Mouse (Mus musculus): ENCODE results near the gene Acadl.

The Acadl gene

DNA sequence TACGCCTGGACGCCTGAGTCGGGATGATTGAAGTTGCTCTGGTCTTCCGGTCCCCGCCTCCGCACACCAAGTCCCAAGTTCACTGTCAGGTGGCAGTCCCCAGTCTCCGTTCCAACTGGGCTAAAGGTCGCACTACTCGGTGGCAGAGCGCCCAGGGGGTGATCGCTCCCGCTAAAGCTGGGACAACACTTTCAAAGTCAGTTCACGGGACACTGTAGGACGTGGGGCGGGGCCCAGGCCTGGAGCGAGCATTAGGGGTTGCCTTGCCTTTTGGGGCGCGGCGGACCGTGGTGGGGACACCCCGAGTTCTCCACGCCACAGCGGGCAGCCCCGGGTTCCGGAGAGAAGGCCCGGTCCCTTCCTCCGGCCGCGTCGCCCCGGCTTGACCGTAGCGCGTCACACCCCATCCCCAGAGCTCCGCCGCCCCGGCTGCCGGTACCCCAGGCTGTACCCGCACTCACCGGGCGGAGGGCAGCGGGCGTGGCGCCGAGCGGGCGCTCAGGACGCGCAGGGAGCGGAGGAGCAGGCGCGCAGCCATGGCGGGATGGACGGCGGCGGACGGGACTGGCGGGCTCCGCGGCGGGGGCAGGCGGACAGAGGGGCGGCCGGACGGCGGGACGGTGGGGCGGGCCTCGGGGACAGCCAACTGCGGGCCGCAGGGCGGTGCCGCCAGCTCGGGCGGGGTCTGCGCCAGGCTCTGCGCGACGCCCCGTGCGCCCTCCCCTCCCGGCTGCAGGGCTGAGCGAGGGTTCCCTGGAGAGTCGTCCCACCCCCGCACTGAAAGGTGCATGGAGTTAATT is at the start of gene Acadl:
Gene Acadl (minus strand): TSS at position 566 of the 800 bp plus-strand sequence.
- peak; percentile 31 for DNase-seq (ENCODE audit: low read depth)

DNA sequence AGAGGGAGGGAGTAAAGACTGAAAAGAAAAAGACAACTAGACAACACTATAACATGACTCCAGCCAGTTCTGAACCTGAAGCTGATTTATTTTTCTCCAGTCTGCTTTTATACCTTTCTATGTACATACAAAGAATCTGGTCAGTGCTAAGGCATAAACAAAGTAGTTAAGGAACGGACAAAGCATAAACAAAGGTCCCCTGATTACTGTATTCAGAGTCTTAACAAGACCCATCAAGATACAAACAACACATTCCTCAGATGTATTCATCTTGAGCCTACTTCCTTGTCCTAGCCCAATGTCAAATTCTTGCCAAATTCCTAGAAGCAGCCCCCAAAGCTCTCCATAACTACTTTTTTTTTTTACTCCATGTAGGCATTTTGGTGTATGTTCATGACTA is 49.2 kb upstream of the Acadl start:
- no peak for DNase-seq (ENCODE audit: low read depth)

DNA sequence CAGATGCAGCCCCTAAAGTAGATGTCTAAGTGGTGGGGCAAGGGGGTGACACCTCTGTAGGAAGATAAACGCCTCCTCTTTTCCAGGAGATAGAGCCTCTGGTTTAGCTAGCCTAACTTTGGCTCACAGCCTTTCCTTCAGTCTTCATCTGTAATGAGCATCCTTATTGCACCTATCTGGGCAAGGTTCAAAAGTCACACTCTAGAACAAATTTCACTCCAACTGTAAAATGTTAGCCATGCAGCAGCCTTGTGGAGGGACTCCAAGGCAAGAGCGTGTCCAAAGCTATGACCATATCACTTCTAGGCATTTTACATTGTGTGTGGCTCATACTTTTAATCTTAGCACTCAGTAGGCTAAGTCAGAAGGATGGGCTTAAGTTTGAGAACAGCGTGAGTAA is 39.5 kb upstream of the Acadl start:
- no peak for DNase-seq (ENCODE audit: low read depth)

DNA sequence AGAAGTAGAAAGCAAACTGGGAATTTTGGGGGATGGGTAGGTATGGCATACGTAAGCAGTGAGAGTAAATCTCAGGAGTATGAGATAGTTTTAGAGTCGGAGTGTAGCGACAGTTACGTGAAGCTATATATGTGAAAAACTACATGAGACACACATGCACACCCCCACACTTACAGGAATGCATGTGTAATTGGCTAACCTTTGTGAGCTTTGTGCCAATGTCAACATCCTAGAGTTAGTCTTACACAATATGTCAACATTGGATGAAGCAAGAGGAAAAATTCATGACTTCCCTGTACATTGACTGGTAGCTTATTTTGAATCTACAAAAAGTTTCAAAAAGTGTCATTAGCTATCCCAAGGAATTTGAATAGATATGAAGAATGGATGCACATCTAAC is 37.9 kb upstream of the Acadl start:
- DNase-seq (ENCODE audit: low read depth): no peak

DNA sequence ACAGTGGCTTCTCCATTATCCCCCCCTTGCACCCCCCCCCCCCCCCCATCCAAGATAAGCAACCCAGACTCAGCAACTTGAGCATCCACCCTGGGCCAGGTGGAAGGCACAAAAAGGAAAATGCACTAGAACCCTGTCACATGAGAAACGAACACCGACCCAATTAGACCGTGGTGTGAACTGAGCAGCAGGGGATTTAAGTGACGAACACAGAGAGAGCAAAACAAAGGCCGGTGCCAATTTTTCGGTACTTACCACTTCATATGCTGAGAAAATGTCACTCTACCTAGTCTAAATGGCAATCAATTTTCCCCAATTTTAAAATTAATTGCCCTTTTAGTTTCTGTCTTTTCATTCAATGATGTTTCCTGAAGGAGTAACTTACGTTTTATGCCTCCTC is 35.2 kb upstream of the Acadl start:
- DNase-seq (ENCODE audit: low read depth): no peak

DNA sequence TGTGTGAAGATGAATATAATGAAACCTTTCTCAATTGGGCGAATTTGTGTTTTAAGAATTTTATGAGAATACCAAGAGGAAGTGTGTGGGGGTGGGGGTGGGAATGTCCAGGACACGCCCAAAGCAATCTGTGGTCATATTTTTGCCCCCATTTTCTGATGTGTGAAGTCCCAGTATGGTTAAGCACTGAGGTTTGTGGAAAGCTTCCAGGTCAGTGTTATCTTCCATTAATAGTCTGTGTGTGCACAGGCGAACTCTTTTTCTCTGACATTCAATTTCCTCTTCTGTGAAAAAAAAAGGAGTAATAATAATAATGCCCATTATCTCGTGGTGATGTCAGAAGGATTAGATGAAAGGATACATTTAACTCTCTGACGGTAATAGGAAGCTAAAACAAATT is 33.5 kb upstream of the Acadl start:
- DNase-seq (ENCODE audit: low read depth): no peak

DNA sequence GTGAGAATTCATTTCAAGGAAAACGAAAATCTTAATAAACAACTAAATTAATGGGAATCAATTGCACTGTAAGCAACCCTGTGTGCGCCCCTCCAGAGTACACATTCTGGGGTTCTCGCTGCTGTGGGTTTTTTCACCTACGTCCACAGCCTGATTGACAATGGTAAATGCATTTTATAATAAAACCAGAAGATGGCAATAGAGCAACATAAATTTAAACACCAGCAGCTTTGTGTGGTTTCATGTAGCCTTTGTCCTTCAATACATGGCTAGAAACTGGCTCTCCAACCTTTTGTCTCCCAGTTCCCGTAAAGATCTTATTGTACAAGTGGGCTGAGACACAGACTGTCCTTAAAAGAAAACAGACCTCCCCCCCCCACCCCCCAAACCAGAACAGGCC is 33.0 kb upstream of the Acadl start:
- no peak for DNase-seq (ENCODE audit: low read depth)

DNA sequence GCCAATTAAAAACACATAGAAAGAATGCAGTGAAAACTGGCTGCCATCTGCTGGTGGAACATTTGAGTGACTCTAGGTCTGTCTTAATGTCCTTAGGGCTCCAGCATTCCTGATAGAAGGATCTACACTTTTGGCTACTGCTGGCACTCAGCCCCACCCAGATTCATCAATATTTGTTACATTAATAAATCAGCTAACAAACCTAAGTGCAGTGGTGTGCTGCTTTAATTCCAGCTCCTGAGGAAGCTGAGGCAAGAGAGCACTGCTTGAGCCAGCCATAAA is 32.7 kb upstream of the Acadl start:
- DNase-seq (ENCODE audit: low read depth): peak; percentile 8

DNA sequence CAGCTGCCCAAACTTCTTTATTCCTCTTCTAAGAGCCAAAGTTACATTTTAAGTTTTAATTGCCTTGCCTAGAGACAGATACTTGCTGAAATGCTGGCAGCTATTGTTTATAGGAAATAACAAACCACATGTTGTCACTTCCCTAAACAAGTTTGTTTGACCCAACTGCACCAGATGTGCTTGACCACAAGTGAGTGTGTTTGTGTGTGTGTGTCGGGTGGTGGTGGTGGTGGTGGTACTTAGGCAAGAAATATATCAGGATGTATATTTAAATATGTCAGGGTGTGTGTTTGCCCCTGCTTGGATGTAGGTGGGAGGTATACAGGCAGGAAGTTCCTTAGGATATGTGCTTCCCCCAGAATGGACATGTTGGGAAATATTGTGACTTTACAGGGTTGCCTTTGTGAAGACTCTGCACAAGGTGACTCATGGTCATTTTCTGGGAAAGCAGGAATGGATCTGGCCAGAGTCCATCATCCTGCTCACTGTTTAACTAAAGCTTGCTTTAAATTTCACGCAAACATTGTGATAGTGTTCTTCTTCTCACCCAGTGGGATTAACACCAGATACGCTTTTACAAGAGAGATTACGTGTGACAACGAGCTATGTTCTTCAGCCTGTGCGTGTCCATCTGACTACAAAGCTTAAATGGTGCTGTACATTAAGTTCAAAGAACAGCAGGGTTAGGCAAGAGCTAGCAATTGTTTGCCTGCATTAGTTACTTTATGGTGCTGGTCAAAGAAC is 32.2 kb upstream of the Acadl start:
- no peak for DNase-seq (ENCODE audit: low read depth)

DNA sequence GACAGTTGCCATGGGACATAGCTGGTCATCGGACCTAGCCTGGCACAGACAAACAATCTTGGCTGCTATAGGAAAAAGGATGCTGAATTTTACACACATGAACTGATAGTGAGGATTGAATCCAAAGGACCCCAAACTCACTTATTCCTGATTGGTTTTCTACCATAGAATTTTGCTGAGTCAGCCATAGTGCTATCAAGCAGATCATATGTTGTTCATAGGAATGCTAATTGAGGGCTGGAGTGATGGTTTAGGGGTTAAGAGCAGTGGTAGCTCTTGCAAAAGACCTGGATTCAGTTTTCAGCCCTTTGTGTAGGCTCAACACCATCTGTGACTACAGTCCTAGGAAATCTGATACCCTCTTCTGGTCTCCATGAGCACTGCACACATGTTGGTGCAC is 24.1 kb upstream of the Acadl start:
- no peak for DNase-seq (ENCODE audit: low read depth)

DNA sequence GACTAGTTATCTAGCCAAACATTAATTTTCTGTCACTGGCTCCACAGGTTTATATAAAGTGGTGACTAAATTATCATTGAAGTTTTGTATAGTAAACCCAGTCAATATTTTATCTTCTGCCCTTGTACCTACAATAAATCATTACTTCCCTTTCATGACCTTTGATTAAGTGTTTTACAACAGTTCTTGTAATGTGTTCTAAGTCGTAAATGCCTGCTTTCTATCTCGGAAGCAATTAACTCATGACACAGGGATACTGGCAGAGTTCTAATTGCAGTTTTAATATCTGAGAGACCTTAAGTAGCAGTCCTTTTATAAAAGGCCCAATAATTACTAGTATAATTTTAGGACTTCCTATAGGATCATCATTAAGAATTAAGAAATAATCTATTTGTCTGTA is 17.1 kb upstream of the Acadl start:
- DNase-seq (ENCODE audit: low read depth): no peak

DNA sequence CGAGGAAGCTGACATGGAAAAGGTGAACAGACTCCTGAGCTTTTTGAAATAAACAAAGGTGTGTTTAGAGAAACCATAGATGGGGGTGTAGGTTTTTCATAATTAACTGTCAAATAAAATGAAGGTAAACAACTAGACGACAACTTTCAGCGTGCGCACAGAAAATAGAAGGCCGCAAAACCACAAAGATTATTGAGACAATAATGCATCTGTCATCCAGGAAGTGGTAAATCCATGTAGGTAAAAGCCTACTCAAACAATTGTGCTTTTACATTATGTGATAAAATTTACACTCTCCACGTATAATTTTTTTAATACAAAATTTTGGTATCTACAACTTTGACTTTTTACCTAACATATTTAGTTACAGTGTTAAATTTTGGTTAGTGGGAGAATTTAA is 11.7 kb upstream of the Acadl start:
- no peak for DNase-seq (ENCODE audit: low read depth)

DNA sequence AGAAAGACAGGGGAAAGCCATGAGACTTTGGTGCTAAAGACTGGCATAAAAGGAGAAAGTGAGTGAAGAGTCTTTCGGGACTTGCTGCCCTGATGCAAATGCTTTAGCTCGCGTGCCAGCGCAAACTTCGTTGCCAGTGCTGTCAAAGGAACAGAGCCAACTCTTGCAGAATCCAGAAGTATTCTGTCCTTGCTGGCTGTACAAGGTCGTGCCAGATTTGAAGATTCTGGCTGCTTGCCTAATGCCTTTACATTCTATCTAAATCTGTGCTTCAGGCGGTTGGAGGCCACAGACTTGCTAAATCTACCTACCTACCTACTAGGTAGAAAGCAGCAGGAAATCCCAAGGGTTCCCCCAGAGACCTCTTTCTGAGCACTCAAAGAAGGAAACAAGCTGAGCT is 8.5 kb upstream of the Acadl start:
- DNase-seq (ENCODE audit: low read depth): no peak

DNA sequence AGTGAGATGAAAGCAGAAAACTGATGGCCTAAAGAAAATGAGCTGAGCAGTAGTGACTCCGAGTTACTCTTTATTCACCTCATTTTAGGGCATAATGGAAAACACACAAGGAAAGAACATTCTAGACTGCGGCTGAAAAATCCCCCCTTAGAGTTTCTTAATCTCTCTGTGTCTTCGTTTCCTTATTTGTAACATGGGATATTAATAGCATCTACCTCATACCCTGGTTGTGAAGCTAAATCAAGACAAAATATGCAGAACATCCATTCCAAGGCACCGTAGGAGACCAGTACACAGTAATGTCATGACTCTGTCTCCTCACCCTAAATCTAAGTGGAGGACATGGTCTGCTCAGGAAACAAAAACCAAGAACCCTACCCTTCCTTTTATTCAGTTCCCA is 2.6 kb upstream of the Acadl start:
- DNase-seq (ENCODE audit: low read depth): no peak

DNA sequence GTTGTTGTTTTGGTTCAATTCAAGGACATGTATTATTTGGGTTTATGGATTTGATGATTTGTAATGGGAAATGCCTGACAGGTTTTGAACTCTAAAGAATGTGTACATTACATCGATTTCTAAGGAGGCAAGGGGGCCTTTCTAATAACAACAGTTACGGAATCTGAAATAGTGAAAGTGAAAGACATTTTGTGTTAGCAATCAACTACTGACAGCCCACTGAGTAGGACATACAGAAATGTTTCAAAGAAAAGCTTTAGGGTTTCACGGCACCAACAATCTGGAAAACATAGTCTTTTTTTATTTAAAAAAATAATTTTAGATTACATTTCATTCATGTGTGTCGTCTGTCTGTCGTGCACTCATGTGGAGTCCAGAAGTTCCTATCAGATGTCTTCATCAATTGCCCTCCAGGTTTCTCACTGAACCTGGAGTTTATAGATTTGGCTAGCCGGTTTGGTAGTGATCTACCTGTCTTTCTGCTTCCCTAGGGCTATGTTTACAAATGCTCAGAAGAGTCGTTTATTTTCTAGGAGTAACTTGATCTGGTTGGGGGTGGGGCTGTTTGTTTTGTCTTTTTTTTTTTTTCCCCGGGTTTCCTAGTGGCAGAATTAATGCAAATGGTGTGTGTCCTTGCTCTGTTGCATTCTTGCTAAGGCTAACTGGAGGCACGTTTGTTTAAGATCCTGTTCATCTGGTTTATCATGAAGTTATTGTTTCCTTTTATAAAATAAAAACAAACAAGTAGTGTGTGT is 841 bp upstream of the Acadl start:
- DNase-seq (ENCODE audit: low read depth): no peak

DNA sequence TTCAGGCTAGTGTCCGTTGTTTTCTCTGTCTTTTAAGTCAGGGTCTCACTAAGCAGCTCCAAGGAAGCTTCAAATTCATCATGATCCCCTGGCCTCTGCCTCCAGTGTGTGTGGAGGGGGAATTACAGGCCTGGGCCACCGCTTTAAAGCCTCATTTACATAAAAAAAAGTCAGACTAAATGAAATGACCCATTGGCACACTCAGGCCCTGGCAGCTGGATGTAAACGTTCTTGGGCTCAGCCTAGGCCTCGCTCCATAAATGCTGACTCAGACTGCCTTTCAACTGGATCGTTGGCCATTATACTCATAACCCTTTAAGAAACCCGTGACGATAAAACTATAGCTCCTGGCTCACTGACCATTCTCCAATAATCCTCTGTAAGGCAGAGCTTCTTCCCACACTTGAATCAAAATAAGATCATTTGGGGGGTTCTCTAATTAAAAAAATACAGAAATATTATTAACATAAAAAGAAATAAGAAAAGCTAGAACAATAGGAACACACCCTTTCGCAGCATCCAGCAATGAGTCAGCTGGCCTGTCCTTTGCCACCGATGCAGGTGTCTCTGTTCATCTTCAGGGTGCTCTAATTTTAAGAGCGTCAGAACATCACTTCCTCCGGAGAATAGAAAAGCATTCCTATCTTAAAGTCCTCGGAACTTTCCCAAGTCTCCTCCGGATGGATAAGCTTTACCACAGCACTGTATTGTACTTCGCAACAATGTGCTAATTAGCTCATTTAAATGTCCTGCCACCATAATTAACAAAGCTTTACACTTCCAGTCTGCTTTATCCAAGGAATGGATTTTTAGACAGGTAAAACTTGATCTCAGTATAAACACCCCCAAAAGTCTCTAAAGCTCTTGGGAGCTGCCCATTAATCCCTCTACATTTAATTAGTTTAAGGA is 1.1 kb downstream of the Acadl start:
- DNase-seq (ENCODE audit: low read depth): no peak

DNA sequence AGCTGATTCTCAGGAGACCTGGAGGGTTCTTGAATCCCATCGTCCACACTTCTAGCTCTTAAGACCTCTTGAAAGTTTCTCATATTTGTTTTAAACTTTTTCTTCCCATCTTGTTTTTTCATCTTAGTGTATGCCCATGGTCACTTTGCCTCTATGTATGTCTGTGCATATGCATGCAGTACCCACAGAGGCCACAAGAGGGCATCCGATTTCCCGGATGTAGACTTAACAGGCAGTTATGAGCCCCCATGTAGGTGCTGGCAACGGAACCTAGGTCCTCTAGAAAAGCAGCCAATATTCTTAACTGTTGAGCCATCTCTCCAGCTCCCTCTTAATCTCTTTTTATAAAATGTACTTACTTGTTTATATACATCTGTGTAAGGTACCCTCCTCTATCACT is 15.6 kb downstream of the Acadl start:
- no peak for DNase-seq (ENCODE audit: low read depth)

DNA sequence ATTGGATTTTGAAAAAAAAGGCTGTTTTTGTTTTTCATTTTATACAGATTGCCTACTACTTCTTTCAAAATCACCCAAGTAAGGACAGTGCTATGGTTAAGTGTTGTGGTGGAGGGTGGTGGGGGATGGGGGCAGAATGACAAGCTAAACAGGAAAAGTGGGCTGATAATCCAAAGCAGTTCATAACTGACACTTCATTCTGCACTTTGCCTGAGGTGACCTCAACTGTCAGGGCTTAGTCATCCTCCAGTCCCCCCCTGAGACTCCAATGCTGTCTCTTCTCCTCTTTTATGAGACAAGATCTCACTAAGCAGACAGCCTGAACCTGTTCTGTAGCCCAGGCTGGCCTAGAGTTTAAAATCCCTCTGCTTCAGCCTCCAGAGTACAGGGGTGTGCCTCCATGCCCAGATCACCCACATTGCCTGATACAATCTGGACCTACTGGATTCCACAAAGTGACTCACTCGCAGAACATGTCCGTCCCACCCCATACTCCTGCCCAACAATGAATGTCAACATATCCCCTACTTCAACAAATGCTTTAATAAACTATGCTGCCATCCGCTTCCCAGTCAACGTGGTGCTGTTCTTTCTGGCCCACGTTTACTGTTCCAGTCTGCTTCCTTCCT is 17.3 kb downstream of the Acadl start:
- no peak for DNase-seq (ENCODE audit: low read depth)

DNA sequence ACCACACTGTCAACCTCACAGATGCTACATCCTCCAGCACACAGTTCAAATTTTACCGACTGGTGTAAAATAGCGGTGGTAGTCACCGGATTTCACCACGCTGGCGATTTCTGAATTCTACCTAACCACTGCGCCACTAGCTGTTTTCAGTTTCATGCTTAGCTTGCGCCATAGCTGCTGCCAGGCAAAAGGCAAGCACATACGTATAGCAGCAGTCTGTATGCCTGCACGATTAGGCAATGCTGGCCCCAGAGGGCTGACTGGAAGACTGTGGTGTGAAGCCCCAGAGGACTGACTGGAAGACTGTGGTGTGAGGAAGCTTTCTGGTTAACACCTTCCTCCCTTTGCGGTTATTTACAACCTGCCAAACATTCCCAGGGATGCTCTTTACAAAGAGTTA is 21.1 kb downstream of the Acadl start:
- DNase-seq (ENCODE audit: low read depth): no peak

DNA sequence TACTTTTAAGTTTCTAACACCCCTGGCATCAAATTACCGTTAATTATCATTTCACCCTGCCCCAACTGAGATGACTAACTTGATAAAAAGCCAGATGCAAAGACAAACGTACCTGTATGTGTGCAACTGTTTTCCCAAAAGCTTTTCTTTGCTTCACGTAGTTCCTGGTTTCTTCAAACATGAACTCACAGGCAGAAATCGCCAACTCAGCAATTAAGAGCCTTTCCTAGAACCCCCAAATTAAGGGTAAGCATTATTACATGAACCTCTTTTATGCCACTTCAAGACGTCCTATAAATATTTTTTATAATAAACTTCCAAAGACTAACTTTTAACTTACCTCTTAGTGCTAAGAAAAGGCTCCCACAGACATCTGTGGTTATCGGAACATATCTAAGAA is 21.6 kb downstream of the Acadl start:
- DNase-seq (ENCODE audit: low read depth): no peak

DNA sequence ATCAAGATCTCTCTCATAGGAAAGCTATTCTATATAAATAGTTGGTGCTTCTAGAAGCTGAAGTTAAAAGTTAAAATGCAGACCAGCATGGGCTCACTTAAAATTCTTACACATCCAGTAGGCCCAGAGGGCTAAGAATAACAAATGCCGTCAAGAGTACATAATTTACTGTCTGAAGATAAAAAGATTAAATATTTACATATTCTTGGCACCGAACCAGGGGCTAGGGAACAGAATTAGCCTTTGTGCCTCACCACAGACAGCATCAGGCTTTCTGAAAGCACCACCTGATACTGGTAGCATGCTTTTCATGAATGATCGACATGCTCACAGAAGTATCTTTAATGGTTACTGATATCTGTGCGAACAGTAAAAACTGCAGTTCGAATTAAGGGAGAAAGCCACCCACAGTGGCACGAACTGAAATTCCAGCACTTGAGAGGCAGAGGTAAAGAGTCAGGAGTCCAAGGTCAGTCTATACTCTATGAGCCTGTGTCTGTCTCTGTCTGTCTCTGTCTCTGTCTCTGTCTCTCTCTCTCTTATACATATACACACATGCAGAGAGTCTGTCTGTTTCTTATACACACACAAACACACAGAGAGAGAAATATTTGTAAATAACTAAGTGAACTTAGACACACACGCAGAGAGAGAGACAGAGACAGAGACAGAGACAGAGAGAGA is 23.2 kb downstream of the Acadl start:
- DNase-seq (ENCODE audit: low read depth): no peak

Measured in c-Kit-positive CD71-negative TER-119-negative erythroid progenitor cells, embryonic 14.5 days (primary cell).